Mouse (Mus musculus) Patski (cell line): ENCODE measurements around the gene Spon1. TPM values are rescaled to one million over a fixed set of nuclear protein-coding genes. Genes with fewer than 3 reads are reported as not detected.

ENCODE experiments used
- ATAC-seq: fragments of 100-300 bp; one replicate; pipeline ENCODE4 v1.8.0; 2021
- CTCF ChIA-PET: fragments of 350-600 bp; sonication (Branson Sonifier 250); formaldehyde crosslinking; loops from one replicate; lab custom pipeline; 2022; ENCODE audit warnings: inconsistent platforms; lab: Charles Lee
- POLR2A ChIA-PET: fragments of 350-600 bp; sonication (Branson Sonifier 250); formaldehyde crosslinking; loops from one replicate; lab custom pipeline; 2022; ENCODE audit warnings: antibody characterized with exemption, inconsistent platforms; lab: Charles Lee
- DNase-seq: peaks from one replicate; pipeline ENCODE4 v3.0.0-alpha.2; 2011; ENCODE audit warnings: low read depth, low spot score
- H3K27me3 ChIP-seq: fragments of 371-371 bp; one replicate; pipeline ENCODE4 v1.5.1; 2021
- CTCF ChIP-seq: fragments of 100-300 bp; IDR thresholded peaks from one replicate; pipeline ENCODE4 v1.5.1; 2021
- in situ Hi-C: fragments of 300-500 bp; cut with MboI; formaldehyde crosslinking; loops from 3 replicates; pipeline ENCODE4 v1.11.1; 2018; ENCODE audit warnings: low pct_unique_long_range_greater_than_20kb, mixed read lengths
- polyA plus RNA-seq: library from polyadenylated mRNA; unstranded; gene quantifications from one replicate; pipeline ENCODE4 v1.2.3, GENCODE M21; 2021

Gene Spon1
- polyA plus RNA-seq, 1 experiment from 2014 or later = 0.33 TPM

- ChIA-PET POLR2A (no interaction called here), CTCF (no interaction called here)
- ATAC-seq (no peak), DNase-seq (no peak)
- no peak for TF ChIP-seq CTCF
- H3K27me3 ChIP-seq = no peaks in the 10 kb centered on the region
- in situ Hi-C loops = no loop called here
Observed at GRCm38 (mm10) chr7:113920056-113920455, 154.3 kb downstream of the Spon1 start.

DNA sequence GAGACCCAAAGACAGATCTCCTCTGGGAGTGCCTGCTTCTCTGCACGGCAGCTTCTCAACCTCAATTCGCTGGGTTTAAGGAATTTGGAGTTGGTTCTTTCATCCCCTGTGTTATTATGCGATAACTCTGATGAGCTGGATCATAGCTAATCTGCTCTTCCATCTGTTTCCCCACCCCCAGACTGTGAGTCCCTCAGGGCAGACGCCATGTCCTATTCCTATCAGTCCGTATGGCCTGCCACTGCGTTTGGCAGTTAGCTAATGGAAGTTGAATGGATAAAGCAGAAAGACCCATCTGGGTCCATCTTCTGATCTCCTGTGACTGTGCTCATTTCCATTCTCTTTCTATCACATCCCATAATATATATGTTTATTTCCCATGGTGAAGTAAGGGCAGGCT, 158.8 kb downstream of the Spon1 start:
- DNase-seq (no peak), ATAC-seq (no peak)
- in situ Hi-C loops = no loop called here
- ChIA-PET POLR2A (no interaction called here), CTCF (interaction anchor here (1.5 kb wide), 1 partner anchor 13 kb away, joined by 5 read pairs; no protein-coding TSS in a partner anchor)
- no peak for TF ChIP-seq CTCF
- no peaks in the 10 kb centered on the region for H3K27me3 ChIP-seq

DNA sequence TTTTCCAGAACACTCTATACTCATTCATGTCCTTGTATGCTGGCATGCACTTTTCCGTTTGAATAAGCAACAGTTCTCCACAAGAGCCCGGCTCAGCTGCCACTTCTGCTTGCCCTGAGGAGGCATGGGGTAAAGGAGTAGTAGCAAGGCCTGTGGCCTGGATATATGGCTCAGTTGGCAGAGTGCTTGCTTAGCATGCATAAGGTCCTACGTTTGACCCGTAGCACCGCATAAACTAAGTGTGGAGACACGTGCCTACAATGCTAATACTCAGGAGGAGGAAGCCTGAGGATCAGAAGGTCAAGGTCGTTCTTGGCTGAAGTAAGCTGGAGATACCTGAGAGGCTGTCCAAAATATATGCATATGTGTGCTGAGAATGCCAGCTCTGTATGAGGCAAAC, 185.1 kb downstream of the Spon1 start:
- DNase-seq = no peak
- ChIA-PET POLR2A (no interaction called here), CTCF (no interaction called here)
- H3K27me3 ChIP-seq = peaks cover 5% of the 10 kb centered on the region
- ATAC-seq = no peak
- in situ Hi-C loops = no loop called here
- no peak for TF ChIP-seq CTCF

DNA sequence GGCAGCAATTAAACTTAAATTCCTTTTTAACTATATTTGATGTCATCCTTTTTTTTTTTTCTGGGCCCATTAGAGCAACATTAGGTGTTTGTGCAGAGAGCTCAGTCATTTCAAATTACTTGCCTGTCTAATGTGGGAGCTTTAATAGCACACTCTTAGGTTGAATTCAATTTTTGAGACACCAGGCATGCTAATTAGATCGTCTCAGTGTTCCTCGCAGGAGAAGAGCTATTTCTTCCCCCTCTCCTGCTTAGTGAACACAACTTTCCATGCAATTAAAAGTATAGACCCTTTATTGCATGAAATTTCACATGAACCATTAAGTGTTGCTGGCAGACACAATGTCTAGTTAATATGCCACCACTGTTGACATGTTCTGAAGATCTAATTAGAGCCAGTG, 189.6 kb downstream of the Spon1 start:
- CTCF ChIA-PET = no interaction called here
- ATAC-seq = no peak

GRCm38 (mm10) chr7:113960841-113961499, 195.2 kb downstream of the Spon1 start:
- peaks cover 4% of the 10 kb centered on the region for H3K27me3 ChIP-seq
- ChIA-PET POLR2A (interaction anchor here (0.7 kb wide), 1 partner anchor 20 kb away, joined by 3 read pairs; no protein-coding TSS in a partner anchor), CTCF (interaction anchor here (2.6 kb wide), 1 partner anchor 9 kb away, joined by 5 read pairs; no protein-coding TSS in a partner anchor)
- no peak for DNase-seq
- no peak for ATAC-seq
- TF ChIP-seq CTCF = no peak
- in situ Hi-C loops = no loop called here

More for the DNA sequence above, 189.6 kb downstream of the Spon1 start:
- POLR2A ChIA-PET = no interaction called here
- in situ Hi-C loops = no loop called here
- peaks cover 5% of the 10 kb centered on the region for H3K27me3 ChIP-seq
- no peak for TF ChIP-seq CTCF
- no peak for DNase-seq

- POLR2A ChIA-PET = no interaction called here
- CTCF ChIA-PET = interaction anchor here (2.6 kb wide), 1 partner anchor 9 kb away, joined by 5 read pairs; no protein-coding TSS in a partner anchor
Observed at GRCm38 (mm10) chr7:113961500-113961895, 195.7 kb downstream of the Spon1 start.

GRCm38 (mm10) chr7:113962078-113962477, 196.3 kb downstream of the Spon1 start:
- TF ChIP-seq CTCF = no peak
- in situ Hi-C loops = no loop called here
- H3K27me3 ChIP-seq = peaks cover 4% of the 10 kb centered on the region
- no peak for DNase-seq
- no peak for ATAC-seq
- CTCF ChIA-PET = interaction anchor here (2.6 kb wide), 1 partner anchor 8 kb away, joined by 5 read pairs; no protein-coding TSS in a partner anchor
- POLR2A ChIA-PET = no interaction called here

More at GRCm38 (mm10) chr7:113961500-113961895, 195.7 kb downstream of the Spon1 start:
- peaks cover 4% of the 10 kb centered on the region for H3K27me3 ChIP-seq
- DNase-seq (no peak), ATAC-seq (no peak)
- no peak for TF ChIP-seq CTCF
- in situ Hi-C loops = no loop called here

GRCm38 (mm10) chr7:113963766-113964165, 198.0 kb downstream of the Spon1 start:
- peaks cover 4% of the 10 kb centered on the region for H3K27me3 ChIP-seq
- ChIA-PET POLR2A (no interaction called here), CTCF (no interaction called here)
- no peak for TF ChIP-seq CTCF
- in situ Hi-C loops = no loop called here
- ATAC-seq (no peak), DNase-seq (no peak)

- peaks cover 4% of the 10 kb centered on the region for H3K27me3 ChIP-seq
- ATAC-seq (no peak), DNase-seq (no peak)
- no peak for TF ChIP-seq CTCF
- ChIA-PET POLR2A (no interaction called here), CTCF (no interaction called here)
- in situ Hi-C loops = no loop called here
Observed at GRCm38 (mm10) chr7:113965625-113966024, 199.8 kb downstream of the Spon1 start.

DNA sequence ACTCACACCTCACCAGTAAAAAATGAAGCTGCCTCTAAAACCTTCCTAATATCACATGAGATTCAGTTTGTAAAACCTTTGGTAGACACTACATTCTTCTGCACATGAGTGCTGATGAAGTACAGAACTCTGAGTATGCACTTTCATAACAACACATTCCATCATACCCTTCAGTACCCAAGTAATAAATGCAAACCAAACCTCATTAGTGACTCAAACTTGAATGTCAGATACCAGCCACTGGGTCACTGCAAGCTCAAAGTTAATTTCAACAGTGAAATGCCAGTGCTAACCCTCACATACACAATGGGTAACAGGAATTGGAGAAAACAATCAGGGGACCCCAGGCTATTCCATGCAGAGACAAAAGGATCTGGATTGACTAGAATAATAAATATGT, 203.4 kb downstream of the Spon1 start:
- in situ Hi-C loops = no loop called here
- ATAC-seq (peak; percentile 69), DNase-seq (no peak)
- no peak for TF ChIP-seq CTCF
- CTCF ChIA-PET = interaction anchor here (1.2 to 1.6 kb wide), 4 partner anchors 8 to 46 kb away, joined by 3 to 5 read pairs (median 3); no protein-coding TSS in a partner anchor
- POLR2A ChIA-PET = no interaction called here
- H3K27me3 ChIP-seq = no peaks in the 10 kb centered on the region

GRCm38 (mm10) chr7:113972536-113972935, 206.7 kb downstream of the Spon1 start:
- in situ Hi-C loops = no loop called here

More at GRCm38 (mm10) chr7:113972536-113972935, 206.7 kb downstream of the Spon1 start:
- no peak for TF ChIP-seq CTCF
- ATAC-seq (no peak), DNase-seq (no peak)
- ChIA-PET CTCF (no interaction called here), POLR2A (no interaction called here)
- peaks cover 5% of the 10 kb centered on the region for H3K27me3 ChIP-seq
